Mouse (Mus musculus): ENCODE results near the gene Prodh2.

- TF ChIP-seq CTCF (IDR thresholded peaks at IDR 0.05; ENCODE audit: low read depth): no peak
- TF ChIP-seq EP300 (IDR thresholded peaks at IDR 0.05; ENCODE audit: low read depth): no peak
Measured at GRCm38 (mm10) chr7:30526399-30526798, 33.0 kb downstream of the Prodh2 start.
